Mouse (Mus musculus) megakaryocyte, embryonic 14.5 days (primary cell): Measurements from ENCODE around the gene Vwa8.

Experiments
- FLI1 ChIP-seq: IDR thresholded peaks from 2 replicates; pipeline ENCODE4 v1.6.1; 2012; ENCODE audit warnings: low read length, inconsistent platforms, mixed read lengths
- GATA1 ChIP-seq: IDR thresholded peaks from 3 replicates; pipeline ENCODE4 v1.6.1; 2012; ENCODE audit warnings: mixed read lengths, low read length, inconsistent platforms, borderline replicate concordance

- TF ChIP-seq GATA1 (no peak), FLI1 (no peak)
Observed at GRCm38 (mm10) chr14:78818406-78818805, 30.4 kb upstream of the Vwa8 start.
